Mouse (Mus musculus) lung, postnatal 0 days (tissue): ENCODE results near the gene Gmeb2.

Experiments used
- CTCF ChIP-seq: IDR thresholded peaks from 2 replicates; pipeline ENCODE4 v1.5.1; 2016; ENCODE audit warnings: antibody characterized with exemption, mild to moderate bottlenecking
- EP300 ChIP-seq: IDR thresholded peaks from 2 replicates; pipeline ENCODE4 v1.6.1; 2016; ENCODE audit warnings: antibody characterized with exemption, mild to moderate bottlenecking, control low read depth

- TF ChIP-seq CTCF (no peak), EP300 (no peak)
Observed at GRCm38 (mm10) chr2:181304944-181305343, 17.1 kb upstream of the Gmeb2 start.
